Mouse (Mus musculus): ENCODE results near the gene Col19a1. TPM values are rescaled to one million over a fixed set of nuclear protein-coding genes. Genes with fewer than 3 reads are reported as not detected.

Gene Col19a1
- polyA plus RNA-seq, 1 experiment from 2014 or later, result 0.68 TPM

DNA sequence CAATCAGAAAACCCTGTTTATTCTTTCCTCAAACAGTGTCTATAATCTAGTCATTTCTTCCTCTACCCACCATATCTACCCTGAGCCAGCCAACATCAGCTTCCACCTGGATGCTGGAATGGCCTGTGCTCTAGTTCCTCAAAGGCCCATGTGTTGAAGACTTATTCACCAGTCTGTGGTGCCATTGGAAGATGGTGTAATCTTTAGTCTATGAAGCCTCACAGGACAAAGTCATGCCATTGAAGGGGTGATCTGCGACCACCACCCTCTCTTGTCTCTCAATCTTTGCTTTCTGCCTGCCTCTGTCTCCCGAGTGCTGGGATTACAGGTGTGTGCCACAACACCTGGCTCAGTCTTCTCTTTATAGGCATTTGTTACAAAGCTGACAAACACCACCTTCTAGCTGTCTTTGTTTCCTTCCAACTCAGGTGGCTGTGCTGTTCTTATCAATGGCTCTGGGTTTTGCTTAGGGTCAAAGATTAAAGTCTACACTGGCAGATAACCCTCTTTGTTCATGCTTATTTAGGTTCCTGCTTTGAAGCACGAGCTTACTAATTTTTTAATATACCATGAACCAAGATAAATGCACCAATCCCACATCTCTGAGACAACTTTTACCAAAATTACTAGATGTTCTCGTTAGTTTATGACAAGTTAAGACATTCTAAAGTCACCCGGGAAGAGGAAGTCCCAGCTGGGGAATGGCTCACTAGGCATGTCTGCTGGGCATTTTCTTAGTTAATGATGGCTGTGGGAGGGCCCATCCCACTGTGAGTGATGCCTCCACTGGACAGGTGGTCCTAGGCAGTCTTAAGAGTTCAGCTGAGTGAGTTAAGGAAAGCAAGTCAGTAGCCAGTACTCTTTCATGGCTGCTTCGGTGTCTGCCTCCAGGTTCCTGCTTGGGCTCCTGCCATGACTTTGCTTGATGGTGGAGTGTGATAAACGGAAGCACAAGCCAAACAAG lies 292.0 kb downstream of the Col19a1 start:
- Histone ChIP-seq H3K36me3 (no peaks in the 10 kb centered on the region), H3K4me3 (no peak overlapping the region), H3K9me3 (no peaks in the 10 kb centered on the region), H3K9ac (replicated peaks) (no peak overlapping the region), H3K4me2 (replicated peaks) (no peak overlapping the region), H3K27me3 (no peaks in the 10 kb centered on the region), H3K4me1 (no peaks in the 10 kb centered on the region), H3K27ac (replicated peaks) (no peak overlapping the region)
- 80% methylated on average over 7 of the region's 7 CpGs for WGBS
- no peak for ATAC-seq (ENCODE audit: low FRiP score, low read depth)

DNA sequence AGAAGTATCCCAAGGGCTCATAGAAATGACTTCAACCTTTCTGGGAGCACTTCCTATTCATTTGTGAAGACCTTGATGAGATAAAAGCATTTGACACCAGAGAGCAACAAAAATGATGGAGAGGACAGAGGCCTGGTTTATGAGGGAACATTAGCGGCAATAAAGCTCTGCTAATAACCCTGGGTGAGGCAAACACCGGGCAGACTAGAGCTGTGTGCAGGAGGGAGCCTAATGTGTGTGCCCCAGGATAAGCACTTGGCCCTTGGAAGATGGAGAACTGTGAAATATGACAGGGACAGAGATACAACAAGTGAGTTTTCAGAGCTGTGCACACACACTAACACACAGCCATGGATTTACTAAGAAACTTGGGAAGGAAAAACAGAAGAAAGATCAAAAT lies 294.8 kb downstream of the Col19a1 start:
- no peak overlapping the region for H3K4me3 ChIP-seq
- H3K27me3 ChIP-seq, result no peaks in the 10 kb centered on the region
- 81% methylated on average over 2 of the region's 2 CpGs for WGBS
- ATAC-seq (ENCODE audit: low FRiP score, low read depth), result no peak
- H3K4me2 ChIP-seq (replicated peaks), result no peak overlapping the region
- H3K9ac ChIP-seq (replicated peaks), result no peak overlapping the region
- no peak overlapping the region for H3K27ac ChIP-seq (replicated peaks)
- no peaks in the 10 kb centered on the region for H3K4me1 ChIP-seq
- H3K9me3 ChIP-seq, result no peaks in the 10 kb centered on the region
- H3K36me3 ChIP-seq, result no peaks in the 10 kb centered on the region

DNA sequence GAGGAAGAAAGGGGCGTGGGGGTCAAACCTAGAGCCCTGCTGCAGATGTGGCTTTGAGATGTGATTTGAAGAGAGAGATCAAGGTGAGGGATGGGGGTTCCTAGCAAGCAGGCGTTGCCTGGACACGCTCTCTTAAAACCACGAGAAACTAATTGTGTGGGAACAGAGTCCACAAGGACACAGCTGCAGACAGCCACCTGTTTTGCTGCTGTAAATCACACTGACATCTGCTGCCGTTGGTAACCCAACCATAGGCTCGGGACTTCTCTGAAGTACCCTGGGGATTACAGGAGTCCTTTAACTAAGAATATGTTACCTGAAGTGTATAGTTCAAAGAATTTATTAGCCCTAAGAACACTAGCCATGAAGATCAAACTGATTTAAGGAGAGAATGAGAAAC lies 300.9 kb downstream of the Col19a1 start:
- H3K4me3 ChIP-seq, result no peak overlapping the region
- WGBS, result 65% methylated on average over 6 of the region's 6 CpGs
- no peaks in the 10 kb centered on the region for H3K9me3 ChIP-seq
- no peak overlapping the region for H3K27ac ChIP-seq (replicated peaks)
- no peaks in the 10 kb centered on the region for H3K4me1 ChIP-seq
- no peaks in the 10 kb centered on the region for H3K27me3 ChIP-seq
- H3K9ac ChIP-seq (replicated peaks), result no peak overlapping the region
- ATAC-seq (ENCODE audit: low FRiP score, low read depth), result no peak
- H3K36me3 ChIP-seq, result no peaks in the 10 kb centered on the region
- no peak overlapping the region for H3K4me2 ChIP-seq (replicated peaks)

DNA sequence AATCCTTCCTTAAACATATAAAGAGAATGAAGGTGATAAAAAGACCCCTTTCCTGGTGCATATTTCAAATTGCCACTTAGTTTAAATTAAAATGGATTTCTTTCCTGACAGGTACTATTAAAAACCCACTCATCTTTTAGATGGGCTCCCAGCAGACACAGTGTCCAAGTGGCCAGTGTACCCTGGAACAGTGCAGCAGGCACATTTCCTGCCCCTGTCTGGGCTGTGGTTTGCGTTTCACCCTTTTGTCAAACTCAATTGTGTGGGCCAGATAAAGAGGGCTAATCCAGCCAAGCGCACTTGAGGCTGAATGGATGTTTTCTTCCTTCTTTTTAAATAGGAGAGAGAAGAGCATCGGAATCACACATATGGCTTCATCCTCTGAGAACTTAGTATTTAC lies 320.2 kb downstream of the Col19a1 start:
- H3K27me3 ChIP-seq, result no peaks in the 10 kb centered on the region
- 11% methylated on average over 3 of the region's 3 CpGs for WGBS
- H3K4me3 ChIP-seq, result no peak overlapping the region
- H3K9me3 ChIP-seq, result no peaks in the 10 kb centered on the region
- peaks cover 5% of the 10 kb centered on the region for H3K4me1 ChIP-seq
- H3K9ac ChIP-seq (replicated peaks), result no peak overlapping the region
- peak overlapping the region; percentile 16; the same call in 1 of the 2 replicates for H3K4me2 ChIP-seq (replicated peaks)
- H3K36me3 ChIP-seq, result no peaks in the 10 kb centered on the region
- no peak overlapping the region for H3K27ac ChIP-seq (replicated peaks)
- peak; percentile 52; the same call in 1 of the 2 replicates for ATAC-seq (ENCODE audit: low FRiP score, low read depth)

DNA sequence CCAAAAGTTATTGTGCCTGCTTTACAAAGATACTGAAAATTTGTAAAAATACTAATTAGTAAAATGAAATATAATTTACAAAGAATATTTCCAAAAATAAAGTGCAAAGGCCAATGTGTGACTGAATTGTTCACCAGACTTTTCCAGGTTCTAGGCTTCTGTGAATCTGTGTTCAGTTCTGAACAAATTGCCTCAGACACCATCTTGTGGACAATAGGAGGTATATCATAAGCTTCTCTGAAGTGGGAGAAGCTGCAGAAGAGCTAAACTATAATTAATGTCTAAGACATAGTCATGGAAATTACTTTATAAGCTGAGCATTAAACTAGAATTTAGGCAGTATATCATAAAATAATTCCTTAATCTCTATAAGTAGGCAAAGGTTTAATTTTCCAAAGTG lies 326.1 kb downstream of the Col19a1 start:
- no peak overlapping the region for H3K4me3 ChIP-seq
- H3K9me3 ChIP-seq, result no peaks in the 10 kb centered on the region
- H3K9ac ChIP-seq (replicated peaks), result no peak overlapping the region
- no peak overlapping the region for H3K27ac ChIP-seq (replicated peaks)
- no peak for ATAC-seq (ENCODE audit: low FRiP score, low read depth)
- H3K4me2 ChIP-seq (replicated peaks), result no peak overlapping the region
- H3K4me1 ChIP-seq, result no peaks in the 10 kb centered on the region
- no peaks in the 10 kb centered on the region for H3K36me3 ChIP-seq
- no peaks in the 10 kb centered on the region for H3K27me3 ChIP-seq

DNA sequence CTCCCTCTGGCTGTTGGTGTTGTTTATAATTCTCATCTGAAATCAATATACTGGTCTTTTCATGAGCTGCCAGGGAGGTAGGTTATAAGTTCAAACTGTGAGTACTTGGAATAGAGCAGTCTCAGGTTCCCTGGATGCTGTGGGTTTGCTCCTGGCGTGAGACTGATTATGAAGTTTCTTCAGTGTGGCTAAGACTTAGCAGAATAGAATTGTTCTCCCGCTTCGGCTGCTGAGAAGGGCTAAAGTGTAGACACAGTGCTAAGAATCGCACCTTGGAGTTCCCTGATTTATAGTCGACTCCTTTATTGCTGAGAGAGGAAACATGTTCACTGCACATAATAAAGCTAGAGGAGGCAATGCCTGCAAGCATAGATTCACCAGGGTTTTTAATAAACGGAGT lies 327.9 kb downstream of the Col19a1 start:
- Histone ChIP-seq H3K4me2 (replicated peaks) (no peak overlapping the region), H3K9me3 (no peaks in the 10 kb centered on the region), H3K36me3 (no peaks in the 10 kb centered on the region), H3K4me1 (no peaks in the 10 kb centered on the region), H3K27me3 (no peaks in the 10 kb centered on the region), H3K4me3 (no peak overlapping the region), H3K27ac (replicated peaks) (no peak overlapping the region), H3K9ac (replicated peaks) (no peak overlapping the region)
- 82% methylated on average over 6 of the region's 6 CpGs for WGBS
- ATAC-seq (ENCODE audit: low FRiP score, low read depth), result no peak

DNA sequence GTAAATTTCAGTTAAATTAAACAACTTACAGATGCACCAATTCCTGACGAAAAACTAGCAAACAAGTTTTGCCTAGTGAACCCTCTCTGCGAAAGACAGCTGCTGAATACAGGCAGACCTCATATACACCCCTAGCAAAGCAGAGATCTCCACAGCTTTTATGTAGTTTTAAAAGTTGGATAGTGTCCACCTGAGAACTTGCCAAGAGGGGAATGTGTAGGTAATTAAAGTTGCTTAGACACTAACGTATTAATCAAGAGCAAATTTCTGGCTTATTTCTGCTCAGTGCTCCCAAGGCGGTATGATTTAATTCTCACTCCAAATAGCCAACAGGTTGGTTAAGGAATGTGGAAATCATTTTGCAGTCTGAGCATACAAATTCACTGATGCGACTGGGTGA lies 329.3 kb downstream of the Col19a1 start:
- no peak for ATAC-seq (ENCODE audit: low FRiP score, low read depth)
- Histone ChIP-seq H3K9ac (replicated peaks) (no peak overlapping the region), H3K9me3 (no peaks in the 10 kb centered on the region), H3K36me3 (no peaks in the 10 kb centered on the region), H3K27me3 (no peaks in the 10 kb centered on the region), H3K4me1 (no peaks in the 10 kb centered on the region), H3K27ac (replicated peaks) (no peak overlapping the region), H3K4me3 (no peak overlapping the region), H3K4me2 (replicated peaks) (no peak overlapping the region)
- WGBS, result 85% methylated on average over 5 of the region's 5 CpGs

DNA sequence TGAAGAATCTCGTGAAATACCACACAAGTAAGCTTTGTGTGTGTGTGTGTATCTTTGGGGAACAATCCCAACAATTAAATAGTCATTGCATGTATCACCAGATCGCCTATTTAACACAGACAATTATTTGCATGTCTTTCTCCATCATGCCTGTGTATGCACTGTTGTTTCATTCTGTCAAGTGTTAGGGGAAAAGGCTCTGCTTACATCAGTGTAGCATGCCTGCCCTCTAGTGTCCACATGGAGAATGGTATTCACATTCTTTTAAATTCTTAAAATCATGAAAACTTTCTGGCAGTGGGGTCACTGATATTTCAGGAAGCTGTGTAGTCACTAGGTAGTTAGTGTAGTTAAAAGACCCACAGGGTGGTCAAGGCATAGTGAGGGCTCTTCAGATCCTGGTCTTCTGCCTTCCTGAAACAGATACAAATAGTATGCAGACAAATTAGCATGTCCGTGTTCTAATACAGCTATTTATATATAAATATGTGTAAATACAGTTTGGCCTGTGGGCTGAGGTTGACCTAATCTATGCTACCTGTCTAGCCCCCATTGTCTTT lies 338.1 kb downstream of the Col19a1 start:
- H3K36me3 ChIP-seq, result no peaks in the 10 kb centered on the region
- H3K9ac ChIP-seq (replicated peaks), result no peak overlapping the region
- ATAC-seq (ENCODE audit: low FRiP score, low read depth), result peak; percentile 78
- H3K4me2 ChIP-seq (replicated peaks), result no peak overlapping the region
- no peak overlapping the region for H3K27ac ChIP-seq (replicated peaks)
- H3K4me1 ChIP-seq, result peaks cover 7% of the 10 kb centered on the region; the same call in 1 of the 2 replicates
- WGBS, result 50% methylated on average over 3 of the region's 3 CpGs
- no peaks in the 10 kb centered on the region for H3K9me3 ChIP-seq
- H3K27me3 ChIP-seq, result no peaks in the 10 kb centered on the region
- no peak overlapping the region for H3K4me3 ChIP-seq

DNA sequence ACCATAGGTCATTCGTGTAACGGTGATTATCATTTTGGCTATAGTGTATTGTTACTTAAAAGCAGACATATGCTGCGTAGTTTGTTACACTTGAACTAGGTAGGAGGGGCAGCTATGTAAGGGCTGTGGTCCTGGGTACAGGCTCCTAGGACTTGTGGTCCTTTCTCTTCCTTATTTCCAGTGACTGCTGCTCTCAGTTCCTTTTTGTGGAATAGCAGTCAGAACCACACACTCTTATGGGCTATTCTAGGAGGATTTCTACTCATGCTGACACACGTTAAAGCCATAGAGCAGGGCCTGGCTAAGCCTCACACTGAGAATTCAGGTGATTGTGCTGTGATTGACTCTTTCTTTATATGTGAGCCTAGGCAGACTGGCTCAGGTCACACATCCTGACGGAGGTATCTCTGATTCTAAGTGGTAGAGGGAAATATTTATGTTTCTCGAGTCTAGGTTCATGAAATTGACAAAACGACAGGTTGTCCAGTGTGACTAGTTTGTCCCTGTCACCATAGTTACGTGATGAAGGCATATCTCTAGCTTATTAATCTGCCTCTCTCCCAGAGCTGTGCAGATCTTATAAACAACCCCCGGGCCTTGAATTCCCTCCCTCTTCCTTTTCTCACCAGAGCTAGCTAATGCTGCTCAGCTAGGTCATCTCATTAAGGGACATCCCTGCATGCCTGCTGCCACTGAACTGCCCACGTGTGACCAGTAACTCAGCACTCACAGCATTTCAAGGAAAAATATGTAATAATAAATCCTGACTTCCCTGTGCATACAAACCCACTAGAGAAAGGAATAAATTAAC lies 338.8 kb downstream of the Col19a1 start:
- WGBS, result 78% methylated on average over 10 of the region's 10 CpGs
- no peak overlapping the region for H3K4me2 ChIP-seq (replicated peaks)
- H3K4me1 ChIP-seq, result peaks cover 7% of the 10 kb centered on the region; the same call in 1 of the 2 replicates
- no peaks in the 10 kb centered on the region for H3K36me3 ChIP-seq
- H3K27me3 ChIP-seq, result no peaks in the 10 kb centered on the region
- no peak overlapping the region for H3K4me3 ChIP-seq
- no peaks in the 10 kb centered on the region for H3K9me3 ChIP-seq
- H3K9ac ChIP-seq (replicated peaks), result no peak overlapping the region
- no peak overlapping the region for H3K27ac ChIP-seq (replicated peaks)
- peak; percentile 57 for ATAC-seq (ENCODE audit: low FRiP score, low read depth)

DNA sequence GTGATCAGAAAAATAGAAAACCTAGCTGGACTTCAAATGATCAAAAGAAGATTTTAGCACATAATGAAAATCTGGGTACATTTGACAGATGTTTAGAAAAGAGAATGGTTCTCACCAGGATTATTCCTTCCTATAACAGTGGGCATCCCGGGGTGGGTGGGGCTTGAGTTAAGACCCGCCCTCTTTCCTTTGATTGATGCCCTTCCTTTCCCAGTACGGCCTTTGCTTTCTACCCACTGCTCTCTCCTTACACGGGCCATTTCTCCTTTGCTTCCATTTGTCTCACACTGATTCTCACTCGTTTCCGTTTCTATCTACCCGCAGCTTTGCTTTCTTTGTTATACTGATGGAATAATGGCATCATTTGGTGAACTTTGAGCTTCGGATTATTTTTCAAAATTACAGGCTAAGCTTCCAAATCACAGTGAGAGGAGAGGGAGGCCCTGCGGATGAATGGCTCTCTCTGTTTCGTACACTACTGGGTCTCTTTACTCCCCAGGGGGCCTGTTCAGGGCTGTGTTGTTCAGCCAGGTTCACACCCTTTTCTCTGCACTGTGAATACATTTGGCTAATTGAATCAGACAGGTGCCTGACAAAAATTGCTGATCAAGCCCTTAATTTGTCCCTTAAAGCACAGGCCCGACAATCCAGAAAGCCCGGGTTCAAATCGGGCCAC lies 341.4 kb downstream of the Col19a1 start:
- H3K9me3 ChIP-seq, result no peaks in the 10 kb centered on the region
- no peak overlapping the region for H3K9ac ChIP-seq (replicated peaks)
- H3K4me2 ChIP-seq (replicated peaks), result no peak overlapping the region
- H3K27ac ChIP-seq (replicated peaks), result no peak overlapping the region
- H3K4me3 ChIP-seq, result no peak overlapping the region
- ATAC-seq (ENCODE audit: low FRiP score, low read depth), result peak; percentile 68
- no peaks in the 10 kb centered on the region for H3K27me3 ChIP-seq
- WGBS, result 49% methylated on average over 13 of the region's 13 CpGs
- H3K36me3 ChIP-seq, result no peaks in the 10 kb centered on the region
- peaks cover 7% of the 10 kb centered on the region; the same call in 1 of the 2 replicates for H3K4me1 ChIP-seq

DNA sequence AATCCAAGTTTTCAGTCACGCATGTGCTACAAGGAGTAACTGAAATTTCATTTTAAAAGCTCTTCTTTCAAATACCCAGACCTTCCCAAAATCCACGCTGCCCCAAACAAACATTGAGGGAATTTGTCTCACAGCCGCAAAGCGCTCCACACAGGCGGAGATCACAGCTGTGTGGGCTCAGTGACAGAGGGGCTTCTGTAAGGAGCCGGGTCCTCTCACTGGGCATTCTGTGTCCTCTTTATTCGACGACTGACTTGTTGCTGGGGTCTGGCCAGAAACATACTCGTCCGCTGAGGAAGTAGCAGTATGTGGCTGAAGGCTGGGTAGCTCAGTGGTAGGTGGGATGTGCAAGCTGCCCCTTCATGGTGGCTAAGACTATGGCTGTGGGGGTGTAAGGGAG lies 342.3 kb downstream of the Col19a1 start:
- no peak overlapping the region for H3K27ac ChIP-seq (replicated peaks)
- H3K36me3 ChIP-seq, result no peaks in the 10 kb centered on the region
- no peak overlapping the region for H3K4me2 ChIP-seq (replicated peaks)
- no peak overlapping the region for H3K4me3 ChIP-seq
- 80% methylated on average over 10 of the region's 10 CpGs for WGBS
- peaks cover 12% of the 10 kb centered on the region; the same call in 1 of the 2 replicates for H3K4me1 ChIP-seq
- H3K9ac ChIP-seq (replicated peaks), result no peak overlapping the region
- ATAC-seq (ENCODE audit: low FRiP score, low read depth), result no peak
- no peaks in the 10 kb centered on the region for H3K9me3 ChIP-seq
- H3K27me3 ChIP-seq, result no peaks in the 10 kb centered on the region

Data from midbrain, embryonic 12.5 days (tissue).